Mouse (Mus musculus) naive thymus-derived CD4-positive, alpha-beta T cell, adult 2 months (primary cell): ENCODE data around the gene Shmt2.

Experiments used
- DNase-seq: peaks from one replicate; pipeline ENCODE4 v3.0.0-alpha.2; 2011; ENCODE audit warnings: low read depth

The Shmt2 gene

GRCm38 (mm10) chr10:127534036-127534928 lies 12.0 kb upstream of the Shmt2 start, which contains the start of gene Nxph4:
Gene Nxph4 (minus strand): TSS chr10:127534559.
- DNase-seq: peak; percentile 39

DNA sequence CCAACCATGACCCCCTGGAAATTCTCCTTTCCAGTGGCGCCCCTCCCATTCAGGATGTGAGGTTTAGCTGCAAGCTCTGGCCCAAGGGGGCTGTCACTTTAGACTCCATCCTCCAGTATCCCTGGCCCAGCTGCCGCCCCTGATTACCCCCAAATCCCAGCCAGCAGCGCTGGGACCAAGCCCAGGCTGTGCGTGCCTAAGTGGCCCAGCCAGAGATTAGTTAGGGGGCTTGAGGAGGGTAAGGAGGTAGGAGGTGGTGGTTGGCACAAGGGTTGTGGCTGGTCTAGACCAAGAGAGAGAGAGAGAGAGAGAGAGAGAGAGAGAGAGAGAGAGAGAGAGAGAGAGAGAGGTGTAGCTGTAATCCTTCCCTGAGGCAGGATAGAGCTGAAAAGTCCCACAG lies 9.3 kb upstream of the Shmt2 start:
- DNase-seq: no peak

DNA sequence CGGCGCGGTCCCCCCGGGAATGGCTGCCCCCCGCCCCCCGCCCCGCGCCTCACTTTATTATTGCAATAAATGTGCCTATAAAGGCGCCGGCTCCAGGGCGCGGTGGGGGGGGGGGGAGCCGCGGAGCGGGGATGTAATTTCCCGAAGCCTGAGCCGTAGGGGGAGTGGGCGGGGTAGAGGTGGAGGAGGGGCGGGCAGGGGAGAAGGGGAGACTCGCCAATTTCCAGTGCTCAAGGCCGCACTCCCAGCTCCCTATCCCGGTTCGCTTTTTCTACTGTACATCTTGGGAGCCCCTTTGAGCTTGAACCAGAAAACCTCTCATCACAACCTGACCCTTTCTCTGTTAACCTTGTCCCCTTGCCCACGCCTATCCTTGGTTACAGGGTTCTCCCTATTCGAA lies 8.7 kb upstream of the Shmt2 start:
- no peak for DNase-seq

DNA sequence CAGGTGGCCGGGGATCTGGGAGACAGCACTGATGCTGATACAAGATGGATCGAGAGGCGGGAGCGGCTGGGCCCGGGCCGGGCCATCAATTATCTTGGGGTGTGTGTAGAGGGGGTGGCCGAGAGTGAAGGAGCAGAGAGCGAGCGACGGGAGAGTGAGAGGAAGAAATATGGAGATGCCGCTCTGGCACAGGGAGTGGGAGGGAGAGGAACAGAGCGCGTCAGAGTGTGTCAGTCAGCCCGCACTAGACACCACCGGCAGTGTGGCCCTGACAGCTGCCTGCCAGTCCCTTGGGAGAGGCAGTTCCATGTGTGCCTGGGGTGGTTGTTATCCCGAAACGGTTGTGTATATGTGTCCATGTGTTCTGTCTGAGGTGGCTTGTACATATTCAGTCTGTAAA lies 5.2 kb upstream of the Shmt2 start:
- no peak for DNase-seq

- peak; percentile 37 for DNase-seq
Observed at GRCm38 (mm10) chr10:127526681-127527080, 4.4 kb upstream of the Shmt2 start.

GRCm38 (mm10) chr10:127526048-127526447 lies 3.8 kb upstream of the Shmt2 start:
- DNase-seq: peak; percentile 75

DNA sequence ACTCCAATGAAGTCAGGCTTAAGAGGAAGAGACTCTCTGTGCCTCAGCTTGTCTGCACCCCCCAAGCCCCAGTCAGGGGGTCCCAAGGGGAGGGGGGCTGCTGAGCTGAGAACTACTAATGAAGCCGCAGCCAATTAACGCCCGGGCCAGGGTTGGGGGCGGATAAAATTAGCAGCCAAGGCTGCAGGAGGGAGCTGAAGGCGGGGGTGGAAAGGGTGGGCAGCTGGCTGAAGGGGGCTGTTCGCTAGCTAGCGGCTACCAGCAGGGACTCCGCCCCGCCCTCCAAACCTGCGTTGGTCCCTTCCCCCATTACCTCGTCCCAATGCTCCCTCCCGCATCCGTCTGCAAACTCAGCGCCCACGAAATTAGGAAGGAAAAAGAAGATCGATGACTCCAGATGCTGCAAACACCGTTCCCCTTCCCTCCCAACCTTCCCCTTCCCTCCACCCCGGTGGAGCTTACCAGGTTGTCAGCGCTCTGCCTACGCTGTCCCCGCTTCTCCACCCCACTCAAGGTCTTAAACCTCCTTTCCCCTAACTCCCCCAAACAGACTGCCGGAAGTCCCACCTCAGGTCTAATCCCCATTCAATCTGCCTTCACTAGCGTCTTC lies 2.5 kb upstream of the Shmt2 start:
- no peak for DNase-seq

GRCm38 (mm10) chr10:127521611-127522080 lies 598 bp downstream of the Shmt2 start:
- no peak for DNase-seq

DNA sequence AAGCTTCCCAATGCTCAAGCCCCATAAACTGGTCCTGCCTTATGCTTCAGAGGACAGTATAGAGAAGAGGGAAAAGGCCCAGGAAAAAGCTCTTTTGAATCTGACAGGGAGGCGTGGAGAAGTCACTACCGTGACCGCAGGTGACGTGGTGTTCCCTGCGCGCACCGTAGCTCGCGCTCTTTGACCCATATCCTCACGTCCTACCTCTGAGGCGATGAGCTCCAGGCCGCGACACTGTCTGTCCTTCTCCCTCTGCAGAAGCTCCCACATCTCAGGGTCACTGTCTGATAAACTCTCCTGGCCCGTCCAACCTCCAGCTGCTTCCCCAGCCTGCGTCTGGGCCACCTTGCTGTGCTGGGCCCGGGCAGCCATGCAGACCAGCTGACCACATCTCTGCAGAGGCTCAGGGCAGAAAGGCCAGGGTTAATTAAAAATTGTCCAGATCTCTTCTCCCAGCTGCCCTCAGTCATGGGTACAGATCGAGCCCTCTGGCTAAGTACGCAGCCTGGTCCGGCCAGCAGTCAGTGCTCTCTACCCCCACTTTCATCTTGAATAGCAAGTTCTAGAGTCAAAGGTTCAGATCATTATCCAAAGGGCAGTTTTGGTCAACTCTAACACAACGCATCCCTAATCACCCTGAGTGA lies 1.4 kb downstream of the Shmt2 start:
- no peak for DNase-seq

GRCm38 (mm10) chr10:127519903-127520713 lies 2.1 kb downstream of the Shmt2 start:
- no peak for DNase-seq

GRCm38 (mm10) chr10:127519041-127519701 lies 3.1 kb downstream of the Shmt2 start:
- DNase-seq: no peak

DNA sequence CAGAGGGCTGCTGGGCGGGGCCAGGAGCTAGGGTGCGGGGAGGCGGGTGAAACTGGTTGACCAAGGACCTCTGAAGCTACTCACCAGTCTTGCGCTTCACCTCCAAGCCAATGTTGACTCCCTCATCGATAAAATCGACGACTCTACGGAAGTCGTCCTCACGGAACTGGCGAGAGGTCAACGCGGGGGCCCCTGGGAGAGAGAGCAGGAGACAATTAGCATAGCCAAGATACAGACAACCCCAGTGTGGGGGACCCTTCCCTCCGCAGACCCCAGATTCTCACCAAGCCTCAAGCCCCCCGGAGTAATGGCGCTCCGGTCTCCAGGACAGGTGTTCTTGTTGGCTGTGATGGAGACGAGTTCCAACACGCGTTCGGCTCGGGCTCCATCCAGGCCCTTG lies 4.3 kb downstream of the Shmt2 start:
- DNase-seq: no peak

- no peak for DNase-seq
Observed at GRCm38 (mm10) chr10:127516576-127517260, 5.5 kb downstream of the Shmt2 start.

DNA sequence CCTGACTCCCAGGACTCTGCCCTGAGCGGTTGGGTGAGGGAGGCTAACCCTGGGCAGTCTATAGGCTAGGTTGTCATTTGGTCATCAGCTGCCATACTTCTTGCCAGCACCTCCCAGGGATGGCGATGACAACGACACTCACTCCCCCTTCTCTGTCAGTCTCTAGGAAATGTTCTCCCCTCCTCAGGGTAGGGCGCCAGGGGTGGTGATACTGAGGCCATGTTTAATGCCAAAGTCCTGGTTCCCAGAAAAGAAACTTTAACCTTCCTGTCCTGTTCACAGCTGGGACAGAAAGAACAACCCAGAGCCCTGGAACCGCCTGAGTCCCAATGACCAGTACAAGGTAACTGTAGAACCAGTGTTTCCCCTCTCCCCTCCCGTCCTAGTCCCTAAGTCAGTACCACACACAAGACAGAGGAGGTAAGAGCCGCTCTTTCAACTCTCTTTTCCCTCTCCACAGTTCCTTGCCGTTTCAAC lies 6.2 kb downstream of the Shmt2 start:
- DNase-seq: no peak

DNA sequence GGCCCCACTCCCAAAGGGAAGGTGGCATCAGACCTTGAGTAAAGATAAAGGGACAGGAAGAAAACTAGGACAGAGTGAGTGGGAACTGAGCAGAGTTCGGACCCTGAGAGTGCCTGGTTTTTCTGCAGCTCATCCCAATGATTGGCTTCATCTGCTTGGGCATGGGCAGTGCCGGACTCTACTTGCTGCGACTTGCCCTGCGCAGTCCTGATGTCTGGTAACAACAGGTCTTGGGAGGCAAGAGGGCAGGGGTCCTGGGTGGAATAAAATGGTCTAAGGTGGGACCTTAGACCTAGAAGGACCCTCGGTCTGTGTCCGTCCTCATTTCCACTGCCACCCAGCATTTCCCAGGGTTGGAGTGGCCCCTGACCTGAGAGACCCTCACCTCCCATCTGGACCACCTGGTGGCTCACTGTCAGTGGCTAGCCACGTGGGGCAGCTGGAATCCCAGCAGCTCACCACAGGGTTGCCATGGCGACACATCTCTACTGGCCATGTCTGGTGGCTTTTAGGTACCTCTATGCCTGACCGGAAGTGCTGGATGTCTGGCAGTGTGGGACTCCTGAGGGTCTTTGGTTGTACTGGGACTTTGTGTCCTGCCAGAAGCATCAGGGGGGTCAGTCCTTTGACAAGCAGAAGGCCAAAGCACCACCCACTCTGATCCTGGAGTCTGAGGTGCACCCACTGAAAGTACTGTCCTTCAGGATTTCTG lies 6.8 kb downstream of the Shmt2 start:
- no peak for DNase-seq

GRCm38 (mm10) chr10:127514764-127515163 lies 7.5 kb downstream of the Shmt2 start, which contains the start of gene Ndufa4l2:
Gene Ndufa4l2 (plus strand): TSS chr10:127514967.
- no peak for DNase-seq

GRCm38 (mm10) chr10:127514111-127514698 lies 8.0 kb downstream of the Shmt2 start:
- no peak for DNase-seq

- peak; percentile 43 for DNase-seq
Observed at GRCm38 (mm10) chr10:127513501-127514091, 8.6 kb downstream of the Shmt2 start.

GRCm38 (mm10) chr10:127512813-127513212 lies 9.4 kb downstream of the Shmt2 start:
- peak; percentile 98 for DNase-seq
